Mouse (Mus musculus): ENCODE measurements around the gene Gm6164. TPM values are rescaled to one million over a fixed set of nuclear protein-coding genes. Genes with fewer than 3 reads are reported as not detected.
"Not testable (repeated sequence)": the region's sequence is repeated elsewhere in the genome, so short reads cannot be mapped to it uniquely, and the experiment has no call there.

Gm6164 gene
- not detected in 2 replicates for polyA plus RNA-seq (2015; fragmentation: Nextera tagmentation; extraction: Ambion mirVana)

DNA sequence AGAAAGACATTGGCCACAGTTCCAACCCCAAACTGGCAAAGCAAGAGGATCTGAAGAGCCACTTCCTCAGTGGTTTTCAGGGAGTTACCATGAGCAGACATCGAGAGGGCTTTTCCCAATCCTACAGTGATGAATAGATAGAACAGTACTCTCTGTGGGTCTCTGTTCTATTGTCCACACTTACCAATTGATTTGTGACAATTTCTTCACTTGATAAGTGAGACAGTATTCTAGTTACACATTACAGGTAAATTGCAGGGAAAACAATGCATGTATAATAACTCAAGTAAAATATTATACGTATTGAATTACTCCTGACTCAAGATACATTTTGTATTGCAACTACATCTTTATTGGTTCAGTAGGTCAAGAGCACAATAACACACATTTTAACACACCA, at the start of gene Gm6164:
TSS of gene Gm6164 (minus strand) at position 101 of the 400 bp plus-strand sequence.
- H3K4me2 ChIP-seq (ENCODE audit: low read depth, low read length); H3K9ac ChIP-seq (ENCODE audit: low read length): not testable (repeated sequence)

DNA sequence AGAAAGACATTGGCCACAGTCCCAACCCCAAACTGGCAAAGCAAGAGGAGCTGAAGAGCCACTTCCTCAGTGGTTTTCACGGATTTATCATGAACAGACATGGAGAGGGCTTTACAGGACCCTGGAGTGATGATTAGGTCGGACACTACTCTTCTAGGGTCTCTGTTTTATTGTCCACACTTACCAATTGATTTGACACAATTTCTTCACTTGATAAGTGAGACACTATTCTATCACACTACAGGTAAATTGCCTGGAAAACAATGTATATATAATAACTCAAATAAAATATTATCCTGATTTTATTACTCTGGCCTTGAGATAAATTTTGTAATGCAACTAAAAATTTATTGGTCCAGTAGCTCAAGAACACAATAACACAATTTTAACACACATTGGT, 28.3 kb upstream of the Gm6164 start, which contains the start of gene Gm4498:
TSS of gene Gm4498 (minus strand) at position 101 of the 400 bp plus-strand sequence.
- not testable (repeated sequence) for H3K9ac ChIP-seq (ENCODE audit: low read length); H3K4me2 ChIP-seq (ENCODE audit: low read depth, low read length); H3K9me3 ChIP-seq (ENCODE audit: control insufficient read depth, low read length); ATAC-seq (ENCODE audit: low read depth); H3K27me3 ChIP-seq (ENCODE audit: control insufficient read depth, insufficient read depth, low read depth, low read length); H3K27ac ChIP-seq (ENCODE audit: low read length); H3K36me3 ChIP-seq (ENCODE audit: control insufficient read depth, insufficient read depth, low read length); H3K4me1 ChIP-seq (replicated peaks; ENCODE audit: control insufficient read depth, insufficient read depth, low read length); H3K4me3 ChIP-seq (ENCODE audit: low read length)
- no CpG with 5 or more reads among the region's 2 CpGs for WGBS

More for the DNA sequence above, at the start of gene Gm6164:
- not testable (repeated sequence) for H3K4me1 ChIP-seq (replicated peaks; ENCODE audit: control insufficient read depth, insufficient read depth, low read length); H3K9me3 ChIP-seq (ENCODE audit: control insufficient read depth, low read length); H3K27me3 ChIP-seq (ENCODE audit: control insufficient read depth, insufficient read depth, low read depth, low read length); ATAC-seq (ENCODE audit: low read depth); H3K4me3 ChIP-seq (ENCODE audit: low read length); H3K36me3 ChIP-seq (ENCODE audit: control insufficient read depth, insufficient read depth, low read length); H3K27ac ChIP-seq (ENCODE audit: low read length)
- no CpG with 5 or more reads among the region's 2 CpGs for WGBS

DNA sequence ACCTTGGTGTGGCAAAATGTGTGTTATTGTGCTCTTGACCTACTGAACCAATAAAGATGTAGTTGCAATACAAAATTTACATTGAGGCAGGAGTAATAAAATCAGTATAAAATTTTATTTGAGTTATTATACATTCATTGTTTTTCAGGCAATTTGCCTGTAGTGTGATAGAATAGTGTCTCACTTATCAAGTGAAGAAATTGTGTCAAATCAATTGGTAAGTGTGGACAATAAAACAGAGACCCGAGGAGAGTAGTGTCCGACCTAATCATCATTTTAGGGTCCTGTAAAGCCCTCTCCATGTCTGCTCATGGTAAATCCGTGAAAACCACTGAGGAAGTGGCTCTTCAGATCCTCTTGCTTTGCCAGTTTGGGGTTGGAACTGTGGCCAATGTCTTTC, 12.0 kb downstream of the Gm6164 start, which contains the start of gene Vmn1r95:
TSS of gene Vmn1r95 (plus strand) at position 301 of the 400 bp plus-strand sequence.
- not testable (repeated sequence) for H3K27me3 ChIP-seq (ENCODE audit: control insufficient read depth, insufficient read depth, low read depth, low read length); H3K27ac ChIP-seq (ENCODE audit: low read length); H3K4me3 ChIP-seq (ENCODE audit: low read length); ATAC-seq (ENCODE audit: low read depth); H3K9me3 ChIP-seq (ENCODE audit: control insufficient read depth, low read length); H3K4me1 ChIP-seq (replicated peaks; ENCODE audit: control insufficient read depth, insufficient read depth, low read length); H3K36me3 ChIP-seq (ENCODE audit: control insufficient read depth, insufficient read depth, low read length); H3K9ac ChIP-seq (ENCODE audit: low read length); H3K4me2 ChIP-seq (ENCODE audit: low read depth, low read length)
- no CpG with 5 or more reads among the region's 3 CpGs for WGBS

DNA sequence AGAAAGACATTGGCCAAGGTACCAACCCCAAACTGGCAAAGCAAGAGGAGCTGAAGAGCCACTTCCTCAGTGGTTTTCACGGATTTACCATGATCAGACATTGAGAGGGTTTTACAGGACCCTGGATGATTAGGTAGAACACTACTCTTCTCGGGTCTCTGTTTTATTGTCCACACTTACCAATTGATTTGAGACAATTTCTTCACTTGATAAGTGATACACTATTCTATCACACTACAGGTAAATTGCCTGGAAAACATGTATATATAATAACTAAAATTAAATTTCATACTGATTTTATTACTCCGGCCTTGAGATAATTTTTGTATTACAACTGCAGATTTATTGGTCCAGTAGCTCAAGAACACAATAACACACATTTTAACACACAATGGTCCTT, 37.1 kb downstream of the Gm6164 start, which contains the start of gene Vmn1r94:
TSS of gene Vmn1r94 (minus strand) at position 101 of the 400 bp plus-strand sequence.
- H3K4me3 ChIP-seq (ENCODE audit: low read length); ATAC-seq (ENCODE audit: low read depth); H3K27me3 ChIP-seq (ENCODE audit: control insufficient read depth, insufficient read depth, low read depth, low read length); H3K27ac ChIP-seq (ENCODE audit: low read length); H3K4me1 ChIP-seq (replicated peaks; ENCODE audit: control insufficient read depth, insufficient read depth, low read length); H3K9ac ChIP-seq (ENCODE audit: low read length); H3K9me3 ChIP-seq (ENCODE audit: control insufficient read depth, low read length); H3K4me2 ChIP-seq (ENCODE audit: low read depth, low read length); H3K36me3 ChIP-seq (ENCODE audit: control insufficient read depth, insufficient read depth, low read length): not testable (repeated sequence)
- WGBS, result no CpG with 5 or more reads among the region's 3 CpGs

Other genes starting within 250 kb of the Gm6164 start
- gene Ceacam20, start 240.2 kb downstream of the Gm6164 start, polyA plus RNA-seq (2015; fragmentation: Nextera tagmentation; extraction: Ambion mirVana), result not detected in 2 replicates
- gene Nlrp9b, start 214.1 kb downstream of the Gm6164 start, polyA plus RNA-seq (2015; fragmentation: Nextera tagmentation; extraction: Ambion mirVana), result not detected in 2 replicates
- not detected in 2 replicates for gene Vmn1r91, start 105.9 kb downstream of the Gm6164 start, polyA plus RNA-seq (2015; fragmentation: Nextera tagmentation; extraction: Ambion mirVana)
- not detected in 2 replicates for gene Gm16442, start 83.0 kb downstream of the Gm6164 start, polyA plus RNA-seq (2015; fragmentation: Nextera tagmentation; extraction: Ambion mirVana)
- not detected in 2 replicates for gene Vmn1r93, start 66.5 kb downstream of the Gm6164 start, polyA plus RNA-seq (2015; fragmentation: Nextera tagmentation; extraction: Ambion mirVana)
- not detected in 2 replicates for gene Vmn1r94, start 37.2 kb downstream of the Gm6164 start, polyA plus RNA-seq (2015; fragmentation: Nextera tagmentation; extraction: Ambion mirVana)
- not detected in 2 replicates for gene Vmn1r95, start 11.9 kb downstream of the Gm6164 start, polyA plus RNA-seq (2015; fragmentation: Nextera tagmentation; extraction: Ambion mirVana)
- gene Gm4498, start 28.2 kb upstream of the Gm6164 start, polyA plus RNA-seq (2015; fragmentation: Nextera tagmentation; extraction: Ambion mirVana), result not detected in 2 replicates
- gene Gm5890, start 57.2 kb upstream of the Gm6164 start, polyA plus RNA-seq (2015; fragmentation: Nextera tagmentation; extraction: Ambion mirVana), result not detected in 2 replicates
- not detected in 2 replicates for gene Gm4133, start 128.5 kb upstream of the Gm6164 start, polyA plus RNA-seq (2015; fragmentation: Nextera tagmentation; extraction: Ambion mirVana)
- not detected in 2 replicates for gene Gm5728, start 169.8 kb upstream of the Gm6164 start, polyA plus RNA-seq (2015; fragmentation: Nextera tagmentation; extraction: Ambion mirVana)
- not detected in 2 replicates for gene Vmn1r100, start 212.3 kb upstream of the Gm6164 start, polyA plus RNA-seq (2015; fragmentation: Nextera tagmentation; extraction: Ambion mirVana)
- gene Vmn1r101, start 237.0 kb upstream of the Gm6164 start, polyA plus RNA-seq (2015; fragmentation: Nextera tagmentation; extraction: Ambion mirVana), result not detected in 2 replicates

Data from lung, embryonic 16.5 days (tissue).